Mouse (Mus musculus) lung, adult 2 months (tissue): ENCODE results near the gene F12.

Experiments
- CTCF ChIP-seq: fragments of 200-500 bp; IDR thresholded peaks from 2 replicates; pipeline ENCODE4 v1.5.1; 2011; ENCODE audit warnings: mild to moderate bottlenecking, low read length, control low read depth; ENCODE audit not compliant: insufficient read depth
- POLR2A ChIP-seq: fragments of 200-500 bp; IDR thresholded peaks from 2 replicates; pipeline ENCODE4 v1.6.1; 2011; ENCODE audit warnings: low read depth, mild to moderate bottlenecking, control low read depth, low read length, borderline replicate concordance; ENCODE audit errors: extremely low read depth

- TF ChIP-seq POLR2A (no peak), CTCF (no peak)
Observed at GRCm38 (mm10) chr13:55444937-55445315, 18.3 kb upstream of the F12 start, which contains the start of gene Grk6.
